Mouse (Mus musculus) liver, postnatal 0 days (tissue): Measurements from ENCODE around the gene Fam222a.

Experiments used
- CTCF ChIP-seq: sonication (generic); IDR thresholded peaks from 2 replicates; pipeline ENCODE4 v1.5.1; 2016; ENCODE audit warnings: antibody characterized with exemption, low read depth
- EP300 ChIP-seq: IDR thresholded peaks from 2 replicates; pipeline ENCODE4 v1.6.1; 2016; ENCODE audit warnings: antibody characterized with exemption, low read depth, mild to moderate bottlenecking

GRCm38 (mm10) chr5:114541656-114542445, 26.0 kb upstream of the Fam222a start:
- TF ChIP-seq EP300 (no peak), CTCF (no peak)
